24 mouse cellular contexts compared by ENCODE assay signal in genomic region chrX:167201365-167201764, GRCm38 (mm10). TPM values are rescaled to one million over a fixed set of nuclear protein-coding genes. Genes with fewer than 3 reads are reported as not detected.
DNase-seq lines count a peak whose midpoint lies in the region; ATAC-seq and TF ChIP-seq lines count a peak whose summit lies in the region.
"Had no signal": no experiment of that assay in that cellular context is flagged by ENCODE, and none has a peak within 500 bp of the region (broad histone marks: within the 10 kb centered on the region; RNA-seq: fewer than 3 reads in every experiment).

No protein-coding gene starts in this region.

- H3K4me2 ChIP-seq in liver, embryonic 11.5 days, result no peak overlapping the region
- H3K4me2 ChIP-seq in stomach, postnatal 0 days (replicated peaks; ENCODE audit: low read depth), result no peak overlapping the region
- H3K4me2 ChIP-seq: embryonic facial prominence, embryonic 15.5 days; hindbrain, embryonic 12.5 days; intestine, embryonic 15.5 days; liver, embryonic 12.5 days; midbrain, embryonic 12.5 days had no signal

- 31% methylated on average over 2 of the region's 2 CpGs for whole genome bisulfite sequencing in liver, embryonic 11.5 days
- 71% methylated on average over 2 of the region's 2 CpGs for WGBS in stomach, postnatal 0 days

- H3K9me3 ChIP-seq in liver, embryonic 11.5 days (ENCODE audit: control insufficient read depth, low read length), result no peaks in the 10 kb centered on the region
- H3K9me3 ChIP-seq in stomach, postnatal 0 days (ENCODE audit: control insufficient read depth, low read length), result no peaks in the 10 kb centered on the region
- H3K9me3 ChIP-seq: embryonic facial prominence, embryonic 15.5 days; heart, embryonic 10.5 days; hindbrain, embryonic 12.5 days; intestine, embryonic 15.5 days; limb, embryonic 10.5 days; liver, embryonic 12.5 days; midbrain, embryonic 12.5 days had no signal

- DNase-seq in liver, embryonic 11.5 days (ENCODE audit: low spot score), result no peak
- no peak for DNase-seq in liver
- no peak for DNase-seq in stomach, postnatal 0 days (ENCODE audit: low spot score)
- no peak for DNase-seq in lung, postnatal 36 days
- DNase-seq in thymus, postnatal 36 days, result no peak
- DNase-seq in left cerebral cortex, postnatal 10 days (ENCODE audit: extremely low spot score in 1 of 2, low spot score in 2 of 2), result no peak
- DNase-seq: adrenal gland, postnatal 14 days; cerebellum, adult 11-12 months; cerebellum, postnatal 25 days; gastrocnemius, postnatal 14 days; kidney, adult 9 months; kidney, postnatal 36 days; lung, adult 2 months; right cerebral cortex, postnatal 4 days had no signal

- no peak for TF ChIP-seq CTCF in stomach, postnatal 0 days (IDR thresholded peaks at IDR 0.05; ENCODE audit: low read depth)

- H3K9ac ChIP-seq in liver, embryonic 11.5 days (ENCODE audit: low read depth, low read length), result no peak overlapping the region
- H3K9ac ChIP-seq in stomach, postnatal 0 days (ENCODE audit: low read length), result no peak overlapping the region
- H3K9ac ChIP-seq: embryonic facial prominence, embryonic 15.5 days; hindbrain, embryonic 12.5 days; intestine, embryonic 15.5 days; liver, embryonic 12.5 days; midbrain, embryonic 12.5 days had no signal

- H3K4me1 ChIP-seq in liver, embryonic 11.5 days (replicated peaks; ENCODE audit: control insufficient read depth, insufficient read depth, low read length), result no peaks in the 10 kb centered on the region
- no peaks in the 10 kb centered on the region for H3K4me1 ChIP-seq in stomach, postnatal 0 days (replicated peaks; ENCODE audit: control insufficient read depth, insufficient read depth)
- H3K4me1 ChIP-seq: embryonic facial prominence, embryonic 15.5 days; heart, embryonic 10.5 days; hindbrain, embryonic 12.5 days; intestine, embryonic 15.5 days; limb, embryonic 10.5 days; liver, embryonic 12.5 days; midbrain, embryonic 12.5 days had no signal

- no peak overlapping the region for H3K4me3 ChIP-seq in liver, embryonic 11.5 days (ENCODE audit: low read depth, low read length)
- H3K4me3 ChIP-seq in stomach, postnatal 0 days (ENCODE audit: low read depth, low read length), result no peak overlapping the region
- H3K4me3 ChIP-seq: embryonic facial prominence, embryonic 15.5 days; heart, embryonic 10.5 days; hindbrain, embryonic 12.5 days; intestine, embryonic 15.5 days; left cerebral cortex, adult 2 months; limb, embryonic 10.5 days; liver, embryonic 12.5 days; midbrain, embryonic 12.5 days had no signal

- H3K27ac ChIP-seq in liver, embryonic 11.5 days (ENCODE audit: low read depth, low read length), result no peak overlapping the region
- 0 out of 2 replicates have a peak overlapping the region, but pooled peaks have one; percentile 14 for H3K27ac ChIP-seq in stomach, postnatal 0 days (replicated peaks)
- H3K27ac ChIP-seq: embryonic facial prominence, embryonic 15.5 days; heart, embryonic 10.5 days; hindbrain, embryonic 12.5 days; intestine, embryonic 15.5 days; left cerebral cortex, adult 2 months; limb, embryonic 10.5 days; liver, embryonic 12.5 days; midbrain, embryonic 12.5 days had no signal

- TF ChIP-seq EP300 in stomach, postnatal 0 days (optimal IDR thresholded peaks at IDR 0.05), result no peak

- peaks cover 6% of the 10 kb centered on the region for H3K27me3 ChIP-seq in liver, embryonic 11.5 days (replicated peaks; ENCODE audit: control insufficient read depth, insufficient read depth, low read length)
- no peaks in the 10 kb centered on the region for H3K27me3 ChIP-seq in stomach, postnatal 0 days (ENCODE audit: control insufficient read depth, insufficient read depth, low read length)
- H3K27me3 ChIP-seq: liver, embryonic 12.5 days had no signal

- ATAC-seq in liver, embryonic 11.5 days (replicated peaks; ENCODE audit: low FRiP score), result 0 out of 2 replicates have a peak, but pooled peaks have one; percentile 29
- peak; percentile 77 for ATAC-seq in common myeloid progenitor, adult 5-6 weeks (replicated peaks; ENCODE audit: low read depth, poor library complexity, severe bottlenecking)
- ATAC-seq in megakaryocyte progenitor cell, adult 5-6 weeks (replicated peaks; ENCODE audit: poor library complexity), result peak; percentile 60
- ATAC-seq in stomach, postnatal 0 days (ENCODE audit: low FRiP score, low TSS enrichment), result no peak
- ATAC-seq: intestine, embryonic 15.5 days; liver, embryonic 12.5 days had no signal

- intact Hi-C loops in left cerebral cortex, postnatal 10 days (cut with DNase I), result no loop called here

- no peaks in the 10 kb centered on the region for H3K36me3 ChIP-seq in liver, embryonic 11.5 days (ENCODE audit: control insufficient read depth, insufficient read depth, low read length)
- no peaks in the 10 kb centered on the region for H3K36me3 ChIP-seq in stomach, postnatal 0 days (ENCODE audit: control insufficient read depth, insufficient read depth, low read length)
- H3K36me3 ChIP-seq: embryonic facial prominence, embryonic 15.5 days; heart, embryonic 10.5 days; hindbrain, embryonic 12.5 days; intestine, embryonic 15.5 days; limb, embryonic 10.5 days; liver, embryonic 12.5 days; midbrain, embryonic 12.5 days had no signal

RNA-seq across cellular contexts. Expression of gene Tmsb4x, which starts 7.8 kb away (rescaled TPM):
- polyA plus RNA-seq in liver, embryonic 11.5 days (2014; fragmentation: Nextera tagmentation; extraction: Ambion mirVana), result 1,729 and 1,856 TPM in 2 replicates
- 1,342 and 1,379 TPM in 2 replicates for total RNA-seq in common myeloid progenitor, adult 5-6 weeks (2017)
- 2,723 and 3,717 TPM in 2 replicates for total RNA-seq in megakaryocyte progenitor cell, adult 5-6 weeks (2015)
- 1,582 and 2,074 TPM in 2 replicates for total RNA-seq in megakaryocyte progenitor cell, adult 5-6 weeks (2017)
- 6,456 and 7,015 TPM in 2 replicates for polyA plus RNA-seq in stomach, postnatal 0 days (2015; fragmentation: Nextera tagmentation; extraction: Ambion mirVana)
- 1,000 to 10,000 TPM; 1,429 to 1,477 TPM for total RNA-seq in left cerebral cortex, postnatal 10 days (2021)
